Mouse (Mus musculus) small intestine, adult 2 months (tissue): ENCODE measurements at regions not wholly inside any gene's neighbourhood (a gene's known extent, or its start where the extent isn't known, plus 50 kb on each side); places are given as distances from the start of the nearest gene placed in this dataset.

Experiments
- CTCF ChIP-seq: fragments of 200-500 bp; IDR thresholded peaks from 2 replicates; pipeline ENCODE4 v1.5.1; 2012; ENCODE audit warnings: low read depth, mild to moderate bottlenecking, control low read depth, inconsistent platforms, low read length, moderate library complexity, mixed read lengths; ENCODE audit not compliant: insufficient replicate concordance, insufficient read length; ENCODE audit errors: extremely low read depth
- POLR2A ChIP-seq: fragments of 200-500 bp; IDR thresholded peaks from 2 replicates; pipeline ENCODE4 v1.6.1; 2012; ENCODE audit warnings: low read depth, mild to moderate bottlenecking, control low read depth, inconsistent platforms, low read length, moderate library complexity

DNA sequence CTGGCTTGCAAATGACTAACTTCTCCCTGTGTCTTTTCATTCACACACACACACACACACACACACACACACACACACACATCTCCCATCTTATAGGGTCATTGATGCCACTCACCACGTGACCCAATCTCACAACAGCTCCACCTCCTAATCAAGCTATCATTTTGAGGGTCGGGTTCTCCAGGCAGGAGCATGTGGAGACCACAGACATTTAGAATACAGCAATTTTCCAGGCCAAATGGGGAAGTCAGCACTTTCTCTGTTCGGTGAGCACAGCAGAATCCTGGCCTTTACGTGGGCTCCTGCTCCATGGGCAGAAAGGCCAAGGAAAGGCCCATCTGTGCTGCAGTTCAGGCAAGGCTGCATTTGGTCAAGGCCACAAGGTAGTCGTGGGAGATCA lies 143.8 kb upstream of the Atp6ap2 start:
- TF ChIP-seq CTCF (no peak), POLR2A (no peak)
